Mouse (Mus musculus): ENCODE measurements around the gene Zscan22.

- TF ChIP-seq CTCF (IDR thresholded peaks at IDR 0.05) (no peak), EP300 (IDR thresholded peaks at IDR 0.05) (no peak)
These were observed 6.3 kb upstream of the Zscan22 start for GRCm38 (mm10) chr7:12891334-12891733.
